Mouse (Mus musculus) midbrain, embryonic 12.5 days (tissue): ENCODE results near the gene Cdkl3. TPM values are rescaled to one million over a fixed set of nuclear protein-coding genes. Genes with fewer than 3 reads are reported as not detected.

Experiments
- ATAC-seq: fragments of 200-750 bp; cut with Nextera tagmentation; 2 replicates; pipeline ENCODE4 v1.8.0; 2017; ENCODE audit warnings: low read depth, moderate TSS enrichment, moderate library complexity; ENCODE audit not compliant: low FRiP score
- H3K27ac ChIP-seq: fragments of 300-500 bp; sonication (generic); replicated peaks from 2 replicates; pipeline ENCODE4 v1.5.1; 2016; ENCODE audit warnings: mild to moderate bottlenecking
- H3K27me3 ChIP-seq: fragments of 300-500 bp; sonication (generic); 2 replicates; pipeline ENCODE4 v1.6.1; 2016; ENCODE audit warnings: mild to moderate bottlenecking
- H3K36me3 ChIP-seq: fragments of 300-500 bp; sonication (generic); 2 replicates; pipeline ENCODE4 v1.6.1; 2016
- H3K4me1 ChIP-seq: fragments of 300-500 bp; sonication (generic); 2 replicates; pipeline ENCODE4 v1.6.1; 2016
- H3K4me2 ChIP-seq: fragments of 300-500 bp; sonication (generic); replicated peaks from 2 replicates; pipeline ENCODE4 v1.6.1; 2016; ENCODE audit warnings: mild to moderate bottlenecking, moderate library complexity
- H3K4me3 ChIP-seq: fragments of 300-500 bp; sonication (generic); 2 replicates; pipeline ENCODE4 v1.5.1; 2016; ENCODE audit warnings: mild to moderate bottlenecking
- H3K9ac ChIP-seq: fragments of 300-500 bp; sonication (generic); replicated peaks from 2 replicates; pipeline ENCODE4 v1.6.1; 2016; ENCODE audit warnings: mild to moderate bottlenecking, moderate library complexity
- H3K9me3 ChIP-seq: fragments of 300-500 bp; sonication (generic); 2 replicates; pipeline ENCODE4 v1.6.1; 2016; ENCODE audit warnings: mild to moderate bottlenecking
- WGBS: fragments of 180-500 bp; shearing (Covaris S2); methylation state at CpG from one replicate; pipeline ENCODE4 v1.1.7; 2016; 5-methylcytosine and 5-hydroxymethylcytosine counted together
- polyA plus RNA-seq: library from polyadenylated mRNA; unstranded; fragments of >200 nt; fragmentation: Nextera tagmentation; extraction: Ambion mirVana; gene quantifications from 2 replicates; pipeline ENCODE4 v1.2.1, GENCODE M21; 2016

Cdkl3 gene
- polyA plus RNA-seq, 1 experiment from 2014 or later: 17.2 TPM

DNA sequence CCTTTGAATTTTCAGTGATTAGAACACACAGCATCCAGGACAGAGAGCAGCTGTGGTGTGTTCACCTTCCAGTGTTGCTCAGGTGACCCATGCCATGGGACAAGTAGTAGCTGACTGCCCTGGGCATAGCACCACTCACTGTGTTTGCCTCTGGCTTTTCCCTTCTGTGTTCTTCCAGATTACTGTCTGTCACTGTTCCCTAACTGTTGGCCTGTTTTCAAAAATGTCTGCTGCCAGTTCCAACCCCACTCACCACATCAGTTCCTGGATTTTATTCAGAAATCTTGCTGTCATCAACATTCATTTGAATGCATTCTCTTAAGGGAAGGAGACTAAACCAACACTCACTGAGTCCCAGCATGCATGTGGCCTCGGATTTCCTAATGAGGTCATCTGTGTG lies 29.9 kb downstream of the Cdkl3 start:
- H3K4me3 ChIP-seq: no peak overlapping the region
- peaks cover 8% of the 10 kb centered on the region; the same call in 1 of the 2 replicates for H3K36me3 ChIP-seq
- no peaks in the 10 kb centered on the region for H3K9me3 ChIP-seq
- H3K9ac ChIP-seq: no peak overlapping the region
- no peaks in the 10 kb centered on the region for H3K27me3 ChIP-seq
- no peak for ATAC-seq
- no peak overlapping the region for H3K4me2 ChIP-seq
- no peak overlapping the region for H3K27ac ChIP-seq
- 90% methylated on average over 1 of the region's 1 CpGs for WGBS
- no peaks in the 10 kb centered on the region for H3K4me1 ChIP-seq

DNA sequence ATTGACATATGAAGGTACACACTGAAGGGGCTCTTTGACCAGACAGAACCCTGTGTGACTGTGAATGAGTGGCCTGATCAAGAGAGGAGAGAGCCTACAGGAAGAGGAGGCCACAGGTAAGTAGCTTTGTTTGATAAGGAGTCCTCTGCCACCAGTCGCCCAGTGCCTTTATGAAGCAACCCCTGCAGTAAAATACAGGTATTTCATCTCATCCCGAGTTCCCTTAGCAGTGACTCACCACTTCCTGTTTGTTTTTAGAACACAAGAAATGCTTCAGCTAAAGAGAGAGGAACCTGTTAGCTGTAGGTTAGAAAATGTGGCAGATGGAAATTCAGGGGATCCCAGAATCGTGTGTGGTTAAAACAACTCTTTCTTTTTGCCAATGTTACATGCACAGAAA lies 31.9 kb downstream of the Cdkl3 start:
- Histone ChIP-seq H3K36me3 (peaks cover 7% of the 10 kb centered on the region; the same call in 1 of the 2 replicates), H3K4me2 (no peak overlapping the region), H3K4me1 (no peaks in the 10 kb centered on the region), H3K9ac (no peak overlapping the region), H3K27ac (no peak overlapping the region), H3K27me3 (no peaks in the 10 kb centered on the region), H3K9me3 (no peaks in the 10 kb centered on the region), H3K4me3 (no peak overlapping the region)
- ATAC-seq: no peak
- WGBS: 89% methylated on average over 3 of the region's 3 CpGs

DNA sequence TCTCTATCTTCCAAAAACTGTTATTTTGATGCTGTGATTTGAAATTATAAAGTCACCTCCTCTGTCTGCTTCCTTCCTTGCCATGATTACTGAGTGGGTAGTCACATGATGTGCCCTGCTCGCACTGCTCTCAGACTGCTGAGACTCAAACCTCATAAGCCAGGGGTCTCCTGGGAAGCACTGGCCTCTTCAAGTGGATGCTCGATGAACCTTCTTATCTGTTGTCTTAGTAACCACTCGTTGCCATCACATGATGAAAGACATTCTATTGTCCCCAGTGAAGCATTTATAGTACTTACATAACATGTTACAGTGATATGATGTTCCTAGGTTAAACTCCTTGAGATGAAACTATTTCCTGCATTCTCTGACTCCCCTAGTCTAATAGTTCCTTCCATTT lies 33.6 kb downstream of the Cdkl3 start:
- Histone ChIP-seq H3K4me2 (no peak overlapping the region), H3K27ac (0 out of 2 replicates have a peak overlapping the region, but pooled peaks have one; percentile 3), H3K9me3 (no peaks in the 10 kb centered on the region), H3K4me1 (no peaks in the 10 kb centered on the region), H3K9ac (no peak overlapping the region), H3K36me3 (no peaks in the 10 kb centered on the region), H3K27me3 (no peaks in the 10 kb centered on the region), H3K4me3 (no peak overlapping the region)
- no peak for ATAC-seq
- 42% methylated on average over 3 of the region's 3 CpGs for WGBS

DNA sequence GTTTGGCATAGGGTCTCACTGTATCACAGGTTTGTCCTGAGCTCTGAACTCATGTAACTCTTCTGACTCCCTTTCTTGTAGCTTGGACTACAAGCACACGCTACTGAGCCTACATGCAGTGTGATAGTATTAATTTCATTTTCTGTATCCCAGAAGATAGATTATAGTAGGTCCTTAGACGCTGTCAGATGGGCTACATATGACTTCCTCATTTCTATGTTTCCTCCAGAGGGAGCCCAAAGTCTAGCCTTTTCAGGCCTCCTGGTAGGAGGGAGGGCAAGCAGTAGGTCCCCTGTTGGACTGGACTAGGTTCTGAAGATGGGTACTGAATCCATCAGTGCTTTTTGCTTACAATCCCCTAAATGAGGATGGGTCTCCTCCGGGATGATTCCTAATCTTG lies 39.2 kb downstream of the Cdkl3 start:
- H3K27ac ChIP-seq: no peak overlapping the region
- WGBS: 88% methylated on average over 3 of the region's 3 CpGs
- ATAC-seq: no peak
- H3K36me3 ChIP-seq: no peaks in the 10 kb centered on the region
- no peak overlapping the region for H3K4me2 ChIP-seq
- no peaks in the 10 kb centered on the region for H3K4me1 ChIP-seq
- no peaks in the 10 kb centered on the region for H3K27me3 ChIP-seq
- no peak overlapping the region for H3K9ac ChIP-seq
- no peak overlapping the region for H3K4me3 ChIP-seq
- H3K9me3 ChIP-seq: no peaks in the 10 kb centered on the region

DNA sequence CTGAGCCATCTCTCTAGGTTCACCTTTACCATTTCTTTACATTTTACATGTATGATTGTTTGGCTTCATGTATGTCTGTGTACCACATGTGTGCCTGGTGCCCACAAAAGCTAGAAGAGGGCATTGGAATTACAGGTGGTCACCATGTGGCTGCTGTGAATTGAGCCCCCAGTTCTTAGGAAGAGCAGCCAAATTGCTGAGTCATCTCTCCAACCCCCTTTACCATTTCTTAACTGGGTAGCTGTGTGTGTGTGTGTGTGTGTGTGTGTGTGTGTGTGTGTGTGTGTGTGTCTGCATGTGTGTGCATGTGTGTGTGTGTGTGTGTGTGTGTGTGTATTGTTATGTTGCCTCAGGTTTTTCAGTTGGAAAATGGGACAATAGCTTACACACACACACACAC lies 40.1 kb downstream of the Cdkl3 start:
- no peaks in the 10 kb centered on the region for H3K27me3 ChIP-seq
- ATAC-seq: no peak

DNA sequence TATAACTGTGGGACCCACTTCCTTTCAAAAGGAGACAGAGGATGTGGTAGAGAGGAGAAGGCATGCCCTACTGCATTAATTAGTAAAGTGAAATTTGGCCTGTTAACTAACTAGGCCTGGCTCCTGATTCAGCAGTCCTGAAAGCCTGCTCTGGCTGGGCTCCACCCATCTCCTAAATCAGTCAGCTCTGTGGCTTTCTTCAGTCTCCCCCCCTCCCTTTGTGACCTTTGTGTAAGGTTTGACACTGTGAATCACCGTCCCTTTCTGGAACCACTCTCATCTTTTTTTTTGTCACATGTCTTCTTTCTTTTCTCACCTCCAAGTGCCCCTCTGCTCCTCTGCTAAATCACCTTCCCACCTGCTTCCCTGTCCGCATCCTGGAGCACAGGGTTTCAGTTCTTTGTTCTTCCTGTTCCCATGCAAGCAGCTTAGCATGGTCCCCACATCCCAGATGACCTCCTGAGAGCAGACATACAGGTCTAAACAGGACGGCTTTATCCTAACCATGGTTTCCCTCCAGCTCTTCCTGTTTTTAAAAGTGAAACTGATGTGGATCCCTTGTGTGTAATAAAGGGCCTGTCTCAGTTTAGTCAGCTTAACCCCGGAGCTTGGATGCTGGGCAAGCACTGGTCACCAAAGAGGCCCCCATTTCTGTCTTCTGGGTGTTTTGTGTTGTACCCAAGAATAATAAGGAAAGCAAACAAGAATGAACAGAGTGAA lies 42.6 kb downstream of the Cdkl3 start:
- Histone ChIP-seq H3K36me3 (no peaks in the 10 kb centered on the region), H3K9ac (no peak overlapping the region), H3K4me2 (no peak overlapping the region), H3K4me1 (no peaks in the 10 kb centered on the region), H3K27me3 (no peaks in the 10 kb centered on the region), H3K9me3 (no peaks in the 10 kb centered on the region), H3K4me3 (no peak overlapping the region), H3K27ac (no peak overlapping the region)
- no peak for ATAC-seq
- 59% methylated on average over 4 of the region's 4 CpGs for WGBS

More for the DNA sequence above, 40.1 kb downstream of the Cdkl3 start:
- no peak overlapping the region for H3K4me2 ChIP-seq
- no peak overlapping the region for H3K9ac ChIP-seq
- H3K9me3 ChIP-seq: no peaks in the 10 kb centered on the region
- no peaks in the 10 kb centered on the region for H3K36me3 ChIP-seq
- no peaks in the 10 kb centered on the region for H3K4me1 ChIP-seq
- H3K27ac ChIP-seq: no peak overlapping the region
- no peak overlapping the region for H3K4me3 ChIP-seq

DNA sequence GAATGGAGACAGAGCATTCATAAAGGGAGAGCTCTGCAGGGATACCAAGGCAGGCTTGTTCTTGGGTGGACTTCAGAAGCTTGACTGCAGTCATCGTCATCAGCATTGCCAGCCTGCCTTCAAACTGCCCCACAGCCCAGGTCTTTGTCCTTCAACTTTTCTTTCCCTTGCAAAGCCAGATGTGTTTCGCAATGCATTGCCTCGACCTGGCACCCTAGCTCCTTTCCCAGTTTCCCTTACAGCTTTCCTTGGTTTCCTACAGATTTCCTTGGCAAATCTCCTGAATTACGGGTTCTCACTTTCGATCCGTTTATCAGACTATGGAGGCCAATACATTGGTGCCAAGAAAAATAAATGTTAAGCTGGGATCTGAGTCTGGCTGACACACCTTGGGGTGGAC lies 49.4 kb downstream of the Cdkl3 start:
- Histone ChIP-seq H3K9me3 (no peaks in the 10 kb centered on the region), H3K4me1 (no peaks in the 10 kb centered on the region), H3K4me3 (no peak overlapping the region), H3K36me3 (no peaks in the 10 kb centered on the region), H3K27ac (no peak overlapping the region), H3K27me3 (no peaks in the 10 kb centered on the region), H3K9ac (no peak overlapping the region), H3K4me2 (no peak overlapping the region)
- no peak for ATAC-seq
- WGBS: 89% methylated on average over 6 of the region's 6 CpGs

DNA sequence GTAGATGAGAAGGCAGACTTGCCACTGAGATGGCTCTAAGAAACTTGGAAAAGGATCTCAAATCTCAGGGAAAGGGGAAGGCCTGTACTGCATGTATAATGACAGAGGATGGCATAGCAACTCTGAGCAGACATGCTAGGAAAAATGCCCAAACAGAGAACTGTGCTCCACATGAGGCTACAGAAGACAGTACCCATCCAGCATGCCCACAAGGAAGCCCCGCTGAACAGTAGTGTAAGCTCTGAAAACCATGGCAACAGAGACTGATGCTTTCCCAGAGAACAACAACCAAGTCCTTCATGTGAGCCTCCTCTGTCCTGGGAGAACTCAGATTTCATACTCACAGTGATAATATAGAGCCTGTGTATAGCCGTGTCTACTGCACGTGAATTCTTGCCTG lies 50.7 kb downstream of the Cdkl3 start:
- ATAC-seq: no peak
- no peaks in the 10 kb centered on the region for H3K36me3 ChIP-seq
- H3K9me3 ChIP-seq: no peaks in the 10 kb centered on the region
- no peaks in the 10 kb centered on the region for H3K4me1 ChIP-seq
- H3K27ac ChIP-seq: no peak overlapping the region
- H3K4me2 ChIP-seq: no peak overlapping the region
- 80% methylated on average over 3 of the region's 3 CpGs for WGBS
- H3K9ac ChIP-seq: no peak overlapping the region
- no peaks in the 10 kb centered on the region for H3K27me3 ChIP-seq
- H3K4me3 ChIP-seq: no peak overlapping the region

DNA sequence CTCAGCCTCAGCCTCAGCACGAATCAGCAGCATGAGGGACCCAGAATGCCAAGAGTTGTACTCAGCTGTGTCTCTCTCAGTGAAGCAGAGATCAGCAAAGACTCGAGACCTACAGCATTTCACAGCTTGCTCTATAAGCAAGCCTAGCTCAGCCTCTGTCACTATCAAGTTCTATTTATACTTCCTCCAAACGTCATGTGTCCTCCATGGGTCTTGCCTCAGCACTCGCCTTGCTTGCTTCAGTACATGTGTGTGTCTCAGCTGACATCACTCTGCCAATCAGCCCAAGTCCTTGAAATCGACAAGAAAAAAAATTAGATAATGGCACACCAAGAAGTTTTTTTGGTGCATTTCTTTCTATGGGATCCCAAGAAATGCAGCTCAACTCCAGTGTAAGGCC lies 52.2 kb downstream of the Cdkl3 start:
- WGBS: 84% methylated on average over 5 of the region's 5 CpGs

DNA sequence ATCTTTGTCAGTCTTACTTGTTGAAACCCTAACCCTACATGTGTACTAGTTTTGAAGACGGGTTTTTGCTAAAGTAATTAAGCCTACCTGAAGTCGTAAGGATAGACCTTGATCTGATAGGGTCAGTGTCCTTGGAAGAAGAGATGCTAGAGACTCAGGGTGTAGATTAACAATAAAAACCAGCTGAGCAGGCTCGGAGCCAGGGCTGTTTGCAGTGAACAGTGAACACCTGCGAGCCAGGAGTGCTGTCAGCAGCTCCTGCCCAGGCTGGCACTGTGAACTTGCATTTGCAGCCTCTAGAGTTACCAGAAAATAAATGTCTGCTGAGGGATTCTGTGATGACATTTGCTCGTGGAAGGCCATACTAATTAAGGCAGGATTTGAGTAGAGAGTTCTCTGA lies 55.0 kb downstream of the Cdkl3 start:
- Histone ChIP-seq H3K4me2 (no peak overlapping the region), H3K27me3 (no peaks in the 10 kb centered on the region), H3K4me1 (no peaks in the 10 kb centered on the region), H3K9me3 (no peaks in the 10 kb centered on the region), H3K36me3 (no peaks in the 10 kb centered on the region), H3K4me3 (no peak overlapping the region), H3K9ac (no peak overlapping the region), H3K27ac (no peak overlapping the region)
- no peak for ATAC-seq
- WGBS: 81% methylated on average over 5 of the region's 5 CpGs

More for the DNA sequence above, 52.2 kb downstream of the Cdkl3 start:
- H3K36me3 ChIP-seq: no peaks in the 10 kb centered on the region
- no peak overlapping the region for H3K27ac ChIP-seq
- no peaks in the 10 kb centered on the region for H3K9me3 ChIP-seq
- H3K4me2 ChIP-seq: no peak overlapping the region
- no peaks in the 10 kb centered on the region for H3K27me3 ChIP-seq
- H3K9ac ChIP-seq: no peak overlapping the region
- ATAC-seq: no peak
- no peak overlapping the region for H3K4me3 ChIP-seq
- H3K4me1 ChIP-seq: no peaks in the 10 kb centered on the region

DNA sequence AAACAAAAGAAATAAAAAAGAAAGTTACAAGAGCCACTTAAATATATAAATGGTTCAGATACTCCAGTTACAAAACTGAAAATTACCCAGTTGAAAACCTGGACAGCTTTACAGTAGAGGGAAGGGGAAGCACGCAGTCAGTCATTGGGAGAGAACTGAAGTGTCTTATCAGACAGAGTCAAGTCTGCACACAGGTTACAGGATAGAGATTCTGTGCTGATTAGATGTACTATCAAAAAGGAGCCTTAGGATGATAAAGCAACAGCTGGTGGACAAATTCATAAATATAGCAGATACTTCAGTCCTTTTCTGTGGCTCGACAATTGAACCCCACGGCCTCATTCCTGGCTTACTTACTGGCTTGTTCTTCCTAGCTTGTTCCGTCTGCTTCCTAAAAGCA lies 56.3 kb downstream of the Cdkl3 start:
- Histone ChIP-seq H3K9ac (no peak overlapping the region), H3K36me3 (no peaks in the 10 kb centered on the region), H3K4me2 (no peak overlapping the region), H3K9me3 (no peaks in the 10 kb centered on the region), H3K4me3 (no peak overlapping the region), H3K27ac (no peak overlapping the region), H3K27me3 (no peaks in the 10 kb centered on the region), H3K4me1 (no peaks in the 10 kb centered on the region)
- ATAC-seq: no peak
- 95% methylated on average over 4 of the region's 4 CpGs for WGBS

DNA sequence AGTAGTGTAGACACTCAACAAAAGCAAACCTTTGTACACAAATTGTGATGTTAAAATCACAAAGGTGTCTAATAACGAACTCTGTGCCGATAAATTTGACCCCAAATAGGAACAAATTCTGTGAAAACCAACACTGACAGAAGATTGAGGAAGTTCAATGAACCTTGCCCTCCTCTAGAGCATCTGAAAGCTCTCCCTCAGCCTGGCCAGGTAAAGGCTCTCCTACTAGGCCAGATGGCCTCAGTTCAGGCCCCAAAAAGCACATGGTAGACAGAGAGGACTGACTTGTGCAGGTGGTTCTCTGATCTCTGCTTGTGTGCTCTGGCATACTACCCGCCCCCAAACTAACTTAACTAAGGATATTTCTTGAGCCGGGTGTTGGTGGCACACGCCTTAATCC lies 58.4 kb downstream of the Cdkl3 start:
- 95% methylated on average over 5 of the region's 5 CpGs for WGBS
- Histone ChIP-seq H3K4me2 (no peak overlapping the region), H3K27me3 (no peaks in the 10 kb centered on the region), H3K9me3 (no peaks in the 10 kb centered on the region), H3K4me3 (no peak overlapping the region), H3K9ac (no peak overlapping the region), H3K36me3 (no peaks in the 10 kb centered on the region), H3K27ac (no peak overlapping the region), H3K4me1 (0 out of 2 replicates have a peak, but pooled peaks cover 6% of the 10 kb centered on the region)
- no peak for ATAC-seq

DNA sequence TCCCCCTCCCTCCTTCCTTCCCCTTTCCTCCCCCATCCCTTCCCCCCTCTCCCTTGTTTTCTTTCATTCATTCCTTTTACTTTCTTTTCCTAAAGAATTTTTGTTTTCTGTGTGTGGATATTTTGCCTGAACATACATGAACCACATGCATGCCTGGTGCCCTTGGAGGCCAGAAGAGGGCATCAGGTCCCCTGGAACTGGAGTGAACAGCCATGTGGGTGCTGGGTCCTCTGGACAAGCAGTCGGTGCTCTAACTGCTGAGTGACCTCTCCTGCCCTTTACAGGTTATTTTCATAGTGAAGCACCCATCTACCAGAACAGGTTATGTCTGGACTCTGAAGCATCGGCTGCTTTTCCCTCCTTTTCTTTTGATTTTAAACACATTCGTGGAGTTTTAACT lies 60.4 kb downstream of the Cdkl3 start:
- Histone ChIP-seq H3K36me3 (no peaks in the 10 kb centered on the region), H3K9ac (no peak overlapping the region), H3K4me1 (0 out of 2 replicates have a peak, but pooled peaks cover 6% of the 10 kb centered on the region), H3K4me2 (no peak overlapping the region), H3K27ac (no peak overlapping the region), H3K27me3 (no peaks in the 10 kb centered on the region), H3K9me3 (no peaks in the 10 kb centered on the region), H3K4me3 (no peak overlapping the region)
- WGBS: 56% methylated on average over 3 of the region's 3 CpGs
- no peak for ATAC-seq
